Mouse (Mus musculus): Measurements from ENCODE around the gene Usp6nl.

GRCm38 (mm10) chr2:6322938-6323521, 563 bp downstream of the Usp6nl start:
- TF ChIP-seq CTCF (IDR thresholded peaks at IDR 0.05; ENCODE audit: borderline replicate concordance, extremely low read depth, insufficient read depth, insufficient read length): no peak
- TF ChIP-seq POLR2A (IDR thresholded peaks at IDR 0.05; ENCODE audit: borderline replicate concordance, extremely low read depth, insufficient read depth, insufficient read length, poor library complexity, severe bottlenecking): peak; percentile 41; the same call in 1 of the 2 replicates
